Mouse (Mus musculus): ENCODE measurements around the gene Auts2. TPM values are rescaled to one million over a fixed set of nuclear protein-coding genes. Genes with fewer than 3 reads are reported as not detected.

Gene Auts2
- polyA plus RNA-seq, 1 experiment from 2014 or later: 73.6 TPM

GRCm38 (mm10) chr5:131679523-131679922 lies 863.6 kb downstream of the Auts2 start:
- Histone ChIP-seq H3K4me1 (peaks cover 11% of the 10 kb centered on the region), H3K36me3 (peaks cover 3% of the 10 kb centered on the region; the same call in 1 of the 2 replicates), H3K9me3 (peaks cover 8% of the 10 kb centered on the region; the same call in 1 of the 2 replicates), H3K27me3 (no peaks in the 10 kb centered on the region), H3K4me3 (no peak overlapping the region), H3K9ac (no peak overlapping the region), H3K4me2 (replicated peaks) (no peak overlapping the region), H3K27ac (no peak overlapping the region)
- 92% methylated on average over 1 of the region's 1 CpGs for WGBS
- ATAC-seq (ENCODE audit: insufficient number of reproducible peaks, insufficient read depth, low FRiP score, low TSS enrichment): no peak

- no peaks in the 10 kb centered on the region for H3K9me3 ChIP-seq
- H3K9ac ChIP-seq: no peak overlapping the region
- H3K4me2 ChIP-seq (replicated peaks): no peak overlapping the region
- H3K36me3 ChIP-seq: peaks cover 3% of the 10 kb centered on the region; the same call in 1 of the 2 replicates
- H3K4me3 ChIP-seq: no peak overlapping the region
- H3K27me3 ChIP-seq: no peaks in the 10 kb centered on the region
- peaks cover 11% of the 10 kb centered on the region for H3K4me1 ChIP-seq
- no peak overlapping the region for H3K27ac ChIP-seq
- ATAC-seq (ENCODE audit: insufficient number of reproducible peaks, insufficient read depth, low FRiP score, low TSS enrichment): no peak
- 77% methylated on average over 5 of the region's 5 CpGs for WGBS
These were observed 865.6 kb downstream of the Auts2 start for GRCm38 (mm10) chr5:131677518-131677917.

DNA sequence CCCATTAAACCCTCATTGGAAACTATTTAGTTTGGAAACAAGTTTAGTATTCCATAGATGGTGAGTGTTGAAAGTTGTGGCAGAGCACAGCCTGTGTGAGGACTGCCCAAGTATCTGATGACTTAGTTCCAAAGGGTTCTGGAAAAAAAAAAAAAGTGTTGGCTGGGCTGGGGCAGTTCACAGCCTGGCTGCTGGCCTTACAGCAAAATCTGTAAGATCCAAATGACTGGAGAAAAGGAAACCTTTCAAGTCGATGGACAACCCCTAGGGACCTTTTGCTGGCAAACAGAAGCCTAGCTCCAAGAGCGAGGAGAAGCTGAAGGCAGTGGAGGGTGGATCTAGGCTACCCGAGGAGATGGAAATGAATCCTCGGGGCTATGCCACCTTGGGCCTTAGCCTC lies 869.4 kb downstream of the Auts2 start:
- Histone ChIP-seq H3K4me3 (no peak overlapping the region), H3K4me2 (replicated peaks) (no peak overlapping the region), H3K4me1 (no peaks in the 10 kb centered on the region), H3K9me3 (no peaks in the 10 kb centered on the region), H3K36me3 (no peaks in the 10 kb centered on the region), H3K27ac (no peak overlapping the region), H3K27me3 (no peaks in the 10 kb centered on the region), H3K9ac (no peak overlapping the region)
- whole genome bisulfite sequencing: 74% methylated on average over 4 of the region's 4 CpGs
- ATAC-seq (ENCODE audit: insufficient number of reproducible peaks, insufficient read depth, low FRiP score, low TSS enrichment): no peak

DNA sequence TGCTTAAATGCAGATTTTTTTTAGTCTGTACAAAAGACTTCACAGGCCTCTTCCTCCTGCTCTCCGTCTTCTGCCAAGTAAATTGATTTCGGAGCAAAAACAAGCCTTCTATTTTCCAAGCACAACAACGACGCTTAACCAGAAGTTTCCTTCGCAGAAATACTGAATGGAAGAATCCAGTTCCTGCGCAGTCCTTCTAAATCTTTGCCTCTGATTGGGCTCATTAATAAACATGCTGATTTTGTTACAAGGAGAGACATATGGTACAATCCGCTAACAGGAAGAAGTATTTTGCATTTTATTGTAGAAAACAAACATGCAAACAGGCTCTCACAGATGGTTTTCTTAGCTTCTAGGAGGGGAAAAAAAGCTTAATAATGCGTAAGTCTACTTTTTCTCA lies 878.1 kb downstream of the Auts2 start:
- WGBS: 87% methylated on average over 8 of the region's 8 CpGs
- Histone ChIP-seq H3K27me3 (no peaks in the 10 kb centered on the region), H3K9ac (no peak overlapping the region), H3K4me3 (no peak overlapping the region), H3K4me1 (no peaks in the 10 kb centered on the region), H3K27ac (no peak overlapping the region), H3K9me3 (no peaks in the 10 kb centered on the region), H3K4me2 (replicated peaks) (no peak overlapping the region), H3K36me3 (peaks cover 4% of the 10 kb centered on the region; the same call in 1 of the 2 replicates)
- no peak for ATAC-seq (ENCODE audit: insufficient number of reproducible peaks, insufficient read depth, low FRiP score, low TSS enrichment)

DNA sequence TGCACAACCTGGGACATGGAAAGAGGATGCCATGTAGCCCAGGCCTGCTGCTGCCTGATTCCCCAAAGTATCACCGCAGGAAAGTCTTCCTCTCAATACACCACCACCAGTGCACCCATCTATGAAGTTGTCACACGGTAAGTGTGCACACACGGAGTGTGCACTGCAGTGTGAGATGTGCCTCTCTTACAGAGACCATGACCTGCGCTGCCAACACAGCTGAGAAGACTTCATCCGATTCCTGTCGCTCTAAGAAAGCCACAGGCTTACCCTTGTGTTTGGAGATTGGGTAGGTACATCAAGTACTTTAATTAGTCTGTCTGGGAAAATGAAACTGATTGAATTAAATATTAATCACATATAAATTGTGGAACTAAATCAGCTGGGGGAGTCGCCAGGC lies 878.5 kb downstream of the Auts2 start:
- Histone ChIP-seq H3K9ac (no peak overlapping the region), H3K4me1 (no peaks in the 10 kb centered on the region), H3K9me3 (no peaks in the 10 kb centered on the region), H3K36me3 (peaks cover 4% of the 10 kb centered on the region; the same call in 1 of the 2 replicates), H3K4me2 (replicated peaks) (no peak overlapping the region), H3K4me3 (no peak overlapping the region), H3K27me3 (no peaks in the 10 kb centered on the region), H3K27ac (no peak overlapping the region)
- no peak for ATAC-seq (ENCODE audit: insufficient number of reproducible peaks, insufficient read depth, low FRiP score, low TSS enrichment)
- WGBS: 87% methylated on average over 7 of the region's 7 CpGs

DNA sequence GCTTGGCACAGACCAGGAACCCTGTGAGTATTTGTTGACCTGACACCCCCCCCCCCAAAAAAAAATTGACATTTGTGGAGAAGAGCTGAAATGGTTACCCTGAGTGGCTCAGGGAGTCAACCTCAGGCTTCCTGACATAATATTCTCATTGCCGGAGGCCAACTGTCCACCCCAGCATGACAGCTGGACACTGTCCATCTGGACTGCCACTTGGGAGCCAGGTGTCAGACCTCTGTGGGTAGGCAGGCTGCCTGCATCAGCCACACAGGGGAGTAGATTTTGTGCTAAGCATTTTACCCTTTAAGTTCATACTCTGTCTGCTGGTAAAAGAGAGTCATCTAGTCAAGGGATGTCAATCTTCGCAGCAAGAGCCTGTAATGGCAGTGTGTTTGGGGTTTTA lies 880.5 kb downstream of the Auts2 start:
- no peaks in the 10 kb centered on the region for H3K9me3 ChIP-seq
- H3K4me3 ChIP-seq: no peak overlapping the region
- H3K27me3 ChIP-seq: no peaks in the 10 kb centered on the region
- H3K9ac ChIP-seq: no peak overlapping the region
- H3K4me2 ChIP-seq (replicated peaks): no peak overlapping the region
- no peak for ATAC-seq (ENCODE audit: insufficient number of reproducible peaks, insufficient read depth, low FRiP score, low TSS enrichment)
- peaks cover 4% of the 10 kb centered on the region; the same call in 1 of the 2 replicates for H3K36me3 ChIP-seq
- H3K4me1 ChIP-seq: no peaks in the 10 kb centered on the region
- no peak overlapping the region for H3K27ac ChIP-seq
- 85% methylated on average over 2 of the region's 2 CpGs for WGBS

DNA sequence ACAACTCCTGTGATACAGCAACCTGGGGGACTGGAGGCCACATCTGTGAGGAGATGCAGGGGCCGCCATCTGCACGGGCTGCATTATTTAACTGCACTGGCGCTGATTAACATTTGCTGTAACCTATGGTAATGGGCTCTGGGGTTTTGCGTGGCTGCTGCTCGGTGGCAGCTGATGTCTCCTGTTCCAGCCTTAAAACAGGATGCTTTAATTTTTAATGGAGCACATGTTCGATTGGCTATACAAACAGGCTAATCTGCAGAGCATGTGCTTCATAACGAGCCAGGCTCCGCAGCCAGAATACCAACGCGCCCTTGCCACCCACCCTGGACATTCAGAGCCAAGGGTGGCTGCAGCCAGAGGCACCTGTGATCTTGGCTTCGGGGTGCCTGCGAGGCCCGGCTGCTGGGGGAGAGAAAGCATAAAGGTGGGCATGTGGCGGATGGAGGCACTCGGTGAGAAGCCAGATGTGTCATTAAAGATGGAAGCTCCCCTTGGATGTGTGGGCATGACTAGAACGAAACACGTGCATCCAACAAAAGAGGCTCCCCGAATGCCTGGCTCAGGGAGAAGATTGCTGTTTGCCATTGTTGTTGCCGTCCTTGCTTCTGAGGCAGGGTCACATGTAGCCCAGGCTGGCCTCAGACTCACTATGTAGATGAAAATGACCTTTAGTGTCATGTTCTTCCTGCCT lies 884.2 kb downstream of the Auts2 start:
- Histone ChIP-seq H3K4me1 (peaks cover 6% of the 10 kb centered on the region; the same call in 1 of the 2 replicates), H3K36me3 (peaks cover 4% of the 10 kb centered on the region; the same call in 1 of the 2 replicates), H3K4me2 (replicated peaks) (no peak overlapping the region), H3K27me3 (no peaks in the 10 kb centered on the region), H3K9me3 (no peaks in the 10 kb centered on the region), H3K9ac (no peak overlapping the region), H3K4me3 (no peak overlapping the region), H3K27ac (no peak overlapping the region)
- ATAC-seq (ENCODE audit: insufficient number of reproducible peaks, insufficient read depth, low FRiP score, low TSS enrichment): no peak
- 79% methylated on average over 19 of the region's 19 CpGs for WGBS

DNA sequence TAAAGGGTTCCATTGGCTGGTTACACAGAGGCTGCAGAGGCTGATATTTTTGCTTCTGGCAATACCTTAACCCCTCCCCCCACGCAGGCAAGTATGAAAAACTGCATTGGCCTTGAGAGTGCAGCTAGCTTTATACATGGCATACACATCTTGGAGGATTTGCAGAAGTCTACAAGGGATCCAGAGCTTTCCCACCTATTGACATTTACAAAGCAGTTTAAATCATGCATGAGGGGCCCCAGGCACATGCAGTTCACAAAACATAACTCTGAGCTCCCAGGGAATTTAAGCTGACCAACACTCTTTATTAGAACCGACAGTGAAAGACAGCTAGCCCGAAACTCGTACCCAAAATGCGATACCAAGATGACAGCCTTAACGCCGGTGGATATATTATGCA lies 888.9 kb downstream of the Auts2 start:
- Histone ChIP-seq H3K27me3 (peaks cover 13% of the 10 kb centered on the region; the same call in 1 of the 2 replicates), H3K4me3 (no peak overlapping the region), H3K27ac (no peak overlapping the region), H3K9ac (no peak overlapping the region), H3K4me2 (replicated peaks) (no peak overlapping the region), H3K9me3 (no peaks in the 10 kb centered on the region), H3K4me1 (peaks cover 6% of the 10 kb centered on the region; the same call in 1 of the 2 replicates), H3K36me3 (no peaks in the 10 kb centered on the region)
- WGBS: 50% methylated on average over 7 of the region's 7 CpGs
- no peak for ATAC-seq (ENCODE audit: insufficient number of reproducible peaks, insufficient read depth, low FRiP score, low TSS enrichment)

DNA sequence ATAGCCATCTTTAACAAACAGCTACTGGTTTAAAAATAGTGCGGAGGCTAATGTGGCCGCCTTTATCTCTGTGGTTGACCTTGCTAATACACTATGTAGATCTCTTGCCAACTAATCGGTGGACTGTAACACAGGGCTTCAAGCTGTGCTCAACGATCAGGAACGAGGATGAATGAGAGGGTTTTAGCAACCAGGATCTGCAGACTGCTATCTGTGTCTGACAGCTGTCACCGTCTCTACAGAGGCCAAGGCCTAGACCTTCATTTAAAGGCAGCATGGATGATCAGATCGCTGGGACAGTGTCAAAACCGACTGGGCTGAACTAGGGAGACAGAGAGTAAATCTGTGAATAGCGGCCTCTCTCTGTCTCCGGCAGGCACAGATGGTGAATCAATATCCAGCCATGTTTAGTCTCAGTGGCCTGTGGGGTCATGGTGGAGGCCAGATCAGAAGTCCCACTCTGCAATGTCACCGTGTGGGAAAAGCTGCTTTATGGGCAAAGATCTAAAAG lies 892.7 kb downstream of the Auts2 start:
- Histone ChIP-seq H3K27me3 (peaks cover 13% of the 10 kb centered on the region; the same call in 1 of the 2 replicates), H3K4me2 (replicated peaks) (no peak overlapping the region), H3K9me3 (no peaks in the 10 kb centered on the region), H3K36me3 (no peaks in the 10 kb centered on the region), H3K9ac (no peak overlapping the region), H3K4me1 (peaks cover 30% of the 10 kb centered on the region), H3K27ac (no peak overlapping the region), H3K4me3 (no peak overlapping the region)
- ATAC-seq (ENCODE audit: insufficient number of reproducible peaks, insufficient read depth, low FRiP score, low TSS enrichment): no peak
- WGBS: 70% methylated on average over 11 of the region's 11 CpGs

- H3K27me3 ChIP-seq: peaks cover 16% of the 10 kb centered on the region
- H3K4me3 ChIP-seq: no peak overlapping the region
- H3K4me2 ChIP-seq (replicated peaks): no peak overlapping the region
- peaks cover 35% of the 10 kb centered on the region for H3K4me1 ChIP-seq
- peak overlapping the region; percentile 46; the same call in 1 of the 2 replicates for H3K27ac ChIP-seq
- ATAC-seq (ENCODE audit: insufficient number of reproducible peaks, insufficient read depth, low FRiP score, low TSS enrichment): no peak
- no peak overlapping the region; the same call in 1 of the 2 replicates for H3K9ac ChIP-seq
- 9% methylated on average over 4 of the region's 4 CpGs for WGBS
- H3K36me3 ChIP-seq: no peaks in the 10 kb centered on the region
- H3K9me3 ChIP-seq: no peaks in the 10 kb centered on the region
These were observed 895.4 kb downstream of the Auts2 start for GRCm38 (mm10) chr5:131647683-131648119.

GRCm38 (mm10) chr5:131647104-131647682 lies 896.0 kb downstream of the Auts2 start:
- ATAC-seq (ENCODE audit: insufficient number of reproducible peaks, insufficient read depth, low FRiP score, low TSS enrichment): no peak
- peak overlapping the region; percentile 46; the same call in 1 of the 2 replicates for H3K27ac ChIP-seq
- H3K36me3 ChIP-seq: no peaks in the 10 kb centered on the region
- no peaks in the 10 kb centered on the region for H3K9me3 ChIP-seq
- H3K4me3 ChIP-seq: no peak overlapping the region
- H3K27me3 ChIP-seq: peaks cover 16% of the 10 kb centered on the region
- WGBS: 38% methylated on average over 4 of the region's 4 CpGs
- peaks cover 40% of the 10 kb centered on the region for H3K4me1 ChIP-seq
- no peak overlapping the region; the same call in 1 of the 2 replicates for H3K9ac ChIP-seq
- no peak overlapping the region for H3K4me2 ChIP-seq (replicated peaks)
